Mouse (Mus musculus): ENCODE data around the gene Npff. TPM values are rescaled to one million over a fixed set of nuclear protein-coding genes. Genes with fewer than 3 reads are reported as not detected.

The Npff gene
- total RNA-seq, 2 experiments from 2014 or later = 2.5 to 2.8 TPM

- no peak for DNase-seq (ENCODE audit: low spot score)
- intact Hi-C loops (cut with DNase I) = no loop called here
Measured at GRCm38 (mm10) chr15:102506464-102506830, 18.3 kb downstream of the Npff start.

- DNase-seq (ENCODE audit: low spot score) = no peak
- intact Hi-C loops (cut with DNase I) = no loop called here
Measured at GRCm38 (mm10) chr15:102505770-102506463, 18.8 kb downstream of the Npff start.

- DNase-seq (ENCODE audit: low spot score) = no peak
- intact Hi-C loops (cut with DNase I) = no loop called here
Measured at GRCm38 (mm10) chr15:102505073-102505769, 19.5 kb downstream of the Npff start.

GRCm38 (mm10) chr15:102503924-102504782 is 20.6 kb downstream of the Npff start:
- no peak for DNase-seq (ENCODE audit: low spot score)
- intact Hi-C loops (cut with DNase I) = no loop called here

GRCm38 (mm10) chr15:102503447-102503846 is 21.3 kb downstream of the Npff start, which contains the start of gene Gm10337:
Gm10337 (plus strand) TSS chr15:102503722.
- DNase-seq (ENCODE audit: low spot score) = no peak
- intact Hi-C loops (cut with DNase I) = no loop called here

GRCm38 (mm10) chr15:102502254-102502840 is 22.4 kb downstream of the Npff start:
- intact Hi-C loops (cut with DNase I) = no loop called here

GRCm38 (mm10) chr15:102501084-102501814 is 23.5 kb downstream of the Npff start:
- intact Hi-C loops (cut with DNase I) = no loop called here
- no peak for DNase-seq (ENCODE audit: low spot score)

More at GRCm38 (mm10) chr15:102502254-102502840, 22.4 kb downstream of the Npff start:
- no peak for DNase-seq (ENCODE audit: low spot score)

GRCm38 (mm10) chr15:102500479-102500878 is 24.3 kb downstream of the Npff start:
- intact Hi-C loops (cut with DNase I) = no loop called here
- DNase-seq (ENCODE audit: low spot score) = no peak

- DNase-seq (ENCODE audit: low spot score) = no peak
- intact Hi-C loops (cut with DNase I) = no loop called here
Measured at GRCm38 (mm10) chr15:102499851-102500250, 24.9 kb downstream of the Npff start.

GRCm38 (mm10) chr15:102499370-102499769 is 25.4 kb downstream of the Npff start:
- no peak for DNase-seq (ENCODE audit: low spot score)
- intact Hi-C loops (cut with DNase I) = no loop called here

- intact Hi-C loops (cut with DNase I) = no loop called here
Measured at GRCm38 (mm10) chr15:102498322-102498721, 26.4 kb downstream of the Npff start.

GRCm38 (mm10) chr15:102487664-102488063 is 37.1 kb downstream of the Npff start:
- intact Hi-C loops (cut with DNase I) = no loop called here

More at GRCm38 (mm10) chr15:102498322-102498721, 26.4 kb downstream of the Npff start:
- DNase-seq (ENCODE audit: low spot score) = no peak

GRCm38 (mm10) chr15:102485853-102486252 is 38.9 kb downstream of the Npff start:
- DNase-seq (ENCODE audit: low spot score) = no peak
- intact Hi-C loops (cut with DNase I) = loop anchor here (1.0 kb wide), 1 partner anchor 13 kb away; no protein-coding TSS in a partner anchor

More at GRCm38 (mm10) chr15:102487664-102488063, 37.1 kb downstream of the Npff start:
- no peak for DNase-seq (ENCODE audit: low spot score)

- DNase-seq (ENCODE audit: low spot score) = no peak
- intact Hi-C loops (cut with DNase I) = no loop called here
Measured at GRCm38 (mm10) chr15:102483136-102483535, 41.6 kb downstream of the Npff start.

- no peak for DNase-seq (ENCODE audit: low spot score)
- intact Hi-C loops (cut with DNase I) = no loop called here
Measured at GRCm38 (mm10) chr15:102474520-102474919, 50.2 kb downstream of the Npff start.

All from heart, postnatal 25 days (tissue).